Mouse (Mus musculus) midbrain, embryonic 10.5 days (tissue): Measurements from ENCODE around the gene Mthfd1l. TPM values are rescaled to one million over a fixed set of nuclear protein-coding genes. Genes with fewer than 3 reads are reported as not detected.

Experiments used
- DNase-seq: peaks from one replicate; pipeline ENCODE4 v3.0.0-alpha.2; 2017; ENCODE audit warnings: low spot score
- H3K27ac ChIP-seq: fragments of 300-500 bp; sonication (generic); replicated peaks from 2 replicates; pipeline ENCODE4 v1.5.1; 2016; ENCODE audit warnings: mild to moderate bottlenecking
- H3K27me3 ChIP-seq: fragments of 300-500 bp; sonication (generic); 2 replicates; pipeline ENCODE4 v1.6.1; 2016; ENCODE audit warnings: low read depth, mild to moderate bottlenecking; ENCODE audit not compliant: poor library complexity, severe bottlenecking
- H3K36me3 ChIP-seq: fragments of 300-500 bp; sonication (generic); 2 replicates; pipeline ENCODE4 v1.6.1; 2016; ENCODE audit warnings: mild to moderate bottlenecking, moderate library complexity
- H3K4me1 ChIP-seq: fragments of 300-500 bp; sonication (generic); 2 replicates; pipeline ENCODE4 v1.6.1; 2016
- H3K4me3 ChIP-seq: fragments of 300-500 bp; sonication (generic); 2 replicates; pipeline ENCODE4 v1.5.1; 2016; ENCODE audit warnings: mild to moderate bottlenecking, moderate library complexity
- H3K9me3 ChIP-seq: fragments of 300-500 bp; sonication (generic); replicated peaks from 2 replicates; pipeline ENCODE4 v1.6.1; 2016; ENCODE audit warnings: mild to moderate bottlenecking
- WGBS: fragments of 180-500 bp; shearing (Covaris S2); methylation state at CpG from one replicate; pipeline ENCODE4 v1.1.7; 2016; 5-methylcytosine and 5-hydroxymethylcytosine counted together
- polyA plus RNA-seq: library from polyadenylated mRNA; unstranded; fragments of >200 nt; fragmentation: Nextera tagmentation; extraction: Ambion mirVana; gene quantifications from 2 replicates; pipeline ENCODE4 v1.2.1, GENCODE M21; 2016

Mthfd1l gene
- polyA plus RNA-seq, 1 experiment from 2014 or later: 25.2 TPM

DNA sequence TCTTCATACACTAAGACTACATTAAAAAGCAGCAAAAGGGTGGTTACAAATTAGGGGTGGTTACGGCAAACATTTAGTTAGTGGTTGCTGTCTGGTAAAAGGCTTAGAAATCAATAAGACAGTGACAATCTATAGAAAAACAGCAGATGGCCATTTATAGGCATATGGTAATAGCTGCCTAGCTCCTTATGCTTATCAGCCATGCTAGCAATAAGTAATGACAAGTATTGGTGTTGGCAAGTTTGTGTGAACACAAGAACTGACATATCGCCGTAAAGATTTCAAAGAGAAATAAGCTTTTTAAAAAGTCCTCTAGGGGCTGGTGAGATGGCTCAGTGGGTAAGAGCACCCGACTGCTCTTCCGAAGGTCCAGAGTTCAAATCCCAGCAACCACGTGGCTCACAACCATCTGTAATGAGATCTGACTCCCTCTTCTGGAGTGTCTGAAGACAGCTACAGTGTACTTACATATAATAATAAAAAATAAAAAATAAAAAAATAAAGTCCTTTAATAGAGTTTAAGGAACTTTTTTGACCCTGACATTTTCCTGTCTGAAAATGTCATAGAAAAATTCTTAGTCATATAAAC, 17.5 kb downstream of the Mthfd1l start:
- H3K9me3 ChIP-seq: no peaks in the 10 kb centered on the region
- peaks cover 66% of the 10 kb centered on the region for H3K36me3 ChIP-seq
- H3K4me3 ChIP-seq: no peak overlapping the region
- DNase-seq: no peak
- H3K4me1 ChIP-seq: no peaks in the 10 kb centered on the region
- H3K27me3 ChIP-seq: no peaks in the 10 kb centered on the region
- no peak overlapping the region for H3K27ac ChIP-seq
- 90% methylated on average over 6 of the region's 6 CpGs for WGBS

DNA sequence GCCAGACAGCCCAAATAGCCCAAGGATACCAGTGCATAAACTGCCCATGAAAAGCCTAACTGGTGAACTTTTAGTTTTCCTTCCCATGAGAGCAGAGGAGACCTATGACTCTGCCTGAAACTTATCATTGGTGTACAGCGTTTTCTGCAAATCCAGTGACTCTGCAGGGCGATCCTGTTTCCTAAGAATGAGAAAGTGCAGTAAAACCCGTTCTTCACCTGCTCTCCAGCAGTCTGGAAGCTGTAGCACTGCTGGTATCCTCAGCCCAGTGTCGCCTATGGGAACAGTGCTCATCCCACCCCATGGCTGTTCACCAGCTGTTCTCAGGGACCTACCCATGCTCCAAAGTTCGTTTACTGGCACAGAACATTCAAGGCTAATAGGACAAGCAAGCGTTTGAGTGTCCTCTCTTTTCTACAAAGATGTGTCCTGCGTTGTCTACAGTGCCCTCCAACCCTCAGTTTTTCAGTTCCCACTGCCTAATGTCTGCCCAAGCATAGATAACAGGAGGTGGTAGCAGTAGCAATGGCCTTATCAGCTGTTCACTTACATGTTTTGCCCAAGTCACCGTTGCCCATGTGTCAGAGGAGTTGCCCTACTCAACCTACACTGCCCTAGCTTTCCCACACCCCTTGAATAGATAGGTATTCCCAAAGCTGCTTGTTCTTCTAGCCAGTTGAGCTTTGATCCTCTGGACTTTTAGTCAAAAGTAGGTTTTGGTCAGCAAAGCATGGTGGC, 20.6 kb downstream of the Mthfd1l start:
- H3K36me3 ChIP-seq: peaks cover 66% of the 10 kb centered on the region
- H3K9me3 ChIP-seq: no peaks in the 10 kb centered on the region
- no peak overlapping the region for H3K27ac ChIP-seq
- no peaks in the 10 kb centered on the region for H3K4me1 ChIP-seq
- 89% methylated on average over 8 of the region's 8 CpGs for WGBS
- DNase-seq: no peak
- no peak overlapping the region for H3K4me3 ChIP-seq
- no peaks in the 10 kb centered on the region for H3K27me3 ChIP-seq

- no peaks in the 10 kb centered on the region for H3K27me3 ChIP-seq
- H3K4me1 ChIP-seq: no peaks in the 10 kb centered on the region
- no peak for DNase-seq
- peaks cover 64% of the 10 kb centered on the region for H3K36me3 ChIP-seq
- no peak overlapping the region for H3K4me3 ChIP-seq
- no peak overlapping the region for H3K27ac ChIP-seq
- no peaks in the 10 kb centered on the region for H3K9me3 ChIP-seq
- whole genome bisulfite sequencing: 86% methylated on average over 4 of the region's 4 CpGs
These were observed 22.4 kb downstream of the Mthfd1l start for GRCm38 (mm10) chr10:3995277-3995676.

DNA sequence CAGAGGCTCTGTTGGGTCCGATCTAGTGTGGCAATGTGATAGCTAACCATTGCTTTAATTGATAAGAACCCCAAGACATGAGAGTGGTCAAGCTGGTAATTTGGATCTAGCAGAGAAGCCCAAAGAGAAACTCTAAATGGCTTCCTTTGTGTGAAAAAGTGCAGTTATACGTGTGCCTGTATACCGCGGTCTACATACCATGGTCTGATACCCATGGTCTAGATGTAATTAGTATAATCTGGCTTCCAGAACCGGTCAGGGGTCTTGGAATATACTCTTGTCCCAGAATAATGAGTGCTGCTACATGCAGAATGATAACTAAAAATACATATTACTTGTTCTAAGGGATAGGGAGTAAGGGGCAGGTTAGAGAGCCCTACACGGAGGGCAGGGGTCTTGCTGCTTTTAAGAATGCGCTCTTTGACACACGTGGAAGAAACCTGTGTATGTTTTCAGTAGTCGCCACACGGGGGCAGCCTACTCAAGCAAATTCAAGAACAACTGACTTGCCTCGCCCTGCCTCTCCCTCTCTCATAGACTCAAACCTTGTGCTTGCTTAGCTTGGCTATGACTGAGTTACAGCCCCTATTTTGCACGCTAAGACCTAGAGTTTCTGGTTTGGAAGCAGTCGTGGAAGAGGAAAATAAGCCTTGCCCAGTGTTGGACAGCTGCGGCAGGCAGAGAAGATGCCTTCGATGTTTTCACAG, 23.4 kb downstream of the Mthfd1l start:
- Histone ChIP-seq H3K4me3 (no peak overlapping the region), H3K9me3 (no peaks in the 10 kb centered on the region), H3K27me3 (no peaks in the 10 kb centered on the region), H3K27ac (no peak overlapping the region), H3K36me3 (peaks cover 58% of the 10 kb centered on the region), H3K4me1 (no peaks in the 10 kb centered on the region)
- DNase-seq: peak; percentile 73
- 62% methylated on average over 15 of the region's 15 CpGs for WGBS

GRCm38 (mm10) chr10:3997851-3998426, 25.0 kb downstream of the Mthfd1l start:
- H3K4me1 ChIP-seq: no peaks in the 10 kb centered on the region
- H3K9me3 ChIP-seq: no peaks in the 10 kb centered on the region
- 91% methylated on average over 7 of the region's 7 CpGs for WGBS
- no peak overlapping the region for H3K27ac ChIP-seq
- peaks cover 44% of the 10 kb centered on the region for H3K36me3 ChIP-seq
- no peak for DNase-seq
- H3K27me3 ChIP-seq: no peaks in the 10 kb centered on the region
- H3K4me3 ChIP-seq: no peak overlapping the region

DNA sequence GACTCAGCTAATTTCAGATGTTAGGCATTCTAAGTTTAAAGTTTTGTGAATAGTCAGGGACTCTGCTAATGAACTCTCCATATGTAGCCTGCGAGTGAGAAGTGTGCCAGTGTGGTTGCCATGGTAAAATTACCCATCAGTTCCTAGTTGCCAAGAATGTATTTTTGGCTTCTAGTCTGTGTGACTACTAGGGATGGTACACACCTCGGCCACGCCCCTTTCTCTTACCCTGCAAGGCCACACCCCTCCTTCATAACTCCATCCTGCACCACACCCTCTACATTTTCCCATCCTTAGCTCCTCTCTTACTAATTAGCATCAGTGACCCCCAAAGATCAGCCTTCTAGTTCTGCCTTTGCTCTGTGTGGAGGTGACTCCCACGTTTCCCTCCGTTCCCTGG, 29.8 kb downstream of the Mthfd1l start:
- Histone ChIP-seq H3K9me3 (no peaks in the 10 kb centered on the region), H3K27ac (no peak overlapping the region), H3K36me3 (peaks cover 25% of the 10 kb centered on the region), H3K4me1 (no peaks in the 10 kb centered on the region), H3K4me3 (no peak overlapping the region), H3K27me3 (no peaks in the 10 kb centered on the region)
- WGBS: 90% methylated on average over 5 of the region's 5 CpGs
- no peak for DNase-seq

DNA sequence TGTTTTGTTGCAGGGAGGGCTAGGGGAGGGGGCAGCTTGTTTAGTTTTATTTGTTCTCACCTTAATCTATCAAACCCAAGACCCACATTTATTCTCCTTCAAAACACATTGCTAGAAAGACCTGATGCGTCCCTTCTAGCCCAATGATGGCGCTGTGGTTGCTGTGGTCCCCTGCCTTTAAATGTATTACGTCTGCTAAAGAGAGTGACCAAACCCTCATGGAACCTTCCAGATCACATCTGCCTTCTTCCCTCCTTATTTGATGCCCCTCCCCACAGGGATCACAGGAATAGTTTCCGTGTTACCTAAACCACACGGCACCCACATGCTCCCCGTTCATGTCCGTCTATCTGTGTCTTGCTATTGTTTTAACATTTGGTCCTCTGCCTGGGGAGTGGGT, 32.3 kb downstream of the Mthfd1l start:
- H3K9me3 ChIP-seq: no peaks in the 10 kb centered on the region
- H3K36me3 ChIP-seq: peaks cover 15% of the 10 kb centered on the region
- no peak overlapping the region for H3K27ac ChIP-seq
- H3K4me1 ChIP-seq: no peaks in the 10 kb centered on the region
- WGBS: 91% methylated on average over 7 of the region's 7 CpGs
- H3K4me3 ChIP-seq: no peak overlapping the region
- no peak for DNase-seq
- no peaks in the 10 kb centered on the region for H3K27me3 ChIP-seq

DNA sequence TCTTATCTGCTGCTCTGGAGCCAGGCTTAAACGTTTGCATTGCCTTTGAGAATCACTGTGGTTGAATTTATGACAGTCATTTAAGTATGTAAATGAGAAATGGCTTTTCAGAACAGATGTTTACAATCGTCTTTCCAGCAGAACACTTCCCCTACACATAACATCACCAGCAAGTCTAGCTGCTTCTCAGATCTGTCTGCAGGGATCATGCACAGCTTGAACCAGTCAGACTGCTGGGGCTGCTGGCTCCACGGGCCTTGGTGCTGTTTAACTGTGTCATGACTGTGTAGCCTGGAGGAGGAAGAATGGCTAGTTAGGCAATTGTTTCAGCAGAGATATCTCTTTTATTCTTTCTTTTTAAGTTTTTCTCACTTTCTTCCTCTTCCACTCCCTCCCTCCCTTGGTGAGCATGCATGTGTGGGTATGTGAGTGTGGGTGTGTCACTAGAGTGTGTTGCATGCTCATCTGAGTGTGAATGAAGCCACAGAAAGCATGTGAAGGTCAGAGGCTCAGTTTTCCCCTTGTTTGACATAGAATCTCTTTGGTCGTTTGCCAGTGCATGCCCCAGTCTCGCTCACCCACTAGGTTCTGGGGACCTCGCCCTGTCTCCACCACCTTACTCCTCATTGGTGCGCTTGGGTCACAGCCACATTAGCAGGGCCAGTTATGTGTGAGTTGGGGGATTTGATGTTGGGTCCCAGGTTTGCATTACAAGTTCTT, 33.5 kb downstream of the Mthfd1l start:
- WGBS: 87% methylated on average over 7 of the region's 7 CpGs
- peaks cover 11% of the 10 kb centered on the region for H3K36me3 ChIP-seq

DNA sequence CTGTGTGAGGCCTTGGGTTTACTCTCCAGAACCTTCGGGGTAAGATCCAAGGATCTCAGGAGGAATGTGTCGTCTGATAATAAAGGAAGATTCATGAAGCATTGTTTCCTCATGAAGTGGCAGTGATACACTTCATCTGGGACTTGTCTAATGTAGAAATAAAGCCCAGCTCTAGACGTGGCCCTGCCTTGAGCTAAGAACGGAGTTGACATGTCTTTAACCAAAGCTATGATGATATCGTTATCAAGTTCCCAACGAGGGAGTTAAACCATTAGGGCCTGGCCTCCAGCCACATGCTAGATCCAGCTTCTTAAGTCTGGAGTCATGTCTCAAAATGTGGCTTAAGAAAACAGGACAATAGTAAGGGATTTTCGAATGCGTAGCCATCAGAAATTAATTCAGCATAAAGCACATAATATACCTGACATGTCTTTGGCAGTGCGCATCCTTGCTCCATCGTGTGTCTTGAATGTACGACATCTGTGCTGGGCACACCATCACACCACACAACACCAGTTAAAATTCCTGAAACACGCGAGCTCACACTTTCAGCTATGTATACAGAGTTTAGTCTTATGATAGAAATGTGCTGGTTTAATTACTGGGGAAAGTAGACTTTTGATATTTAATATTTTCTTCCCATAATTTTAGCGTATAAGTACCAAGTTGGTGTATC, 49.8 kb downstream of the Mthfd1l start:
- WGBS: 94% methylated on average over 14 of the region's 14 CpGs
- H3K36me3 ChIP-seq: peaks cover 34% of the 10 kb centered on the region
- H3K9me3 ChIP-seq: no peaks in the 10 kb centered on the region
- no peaks in the 10 kb centered on the region for H3K27me3 ChIP-seq
- no peak for DNase-seq
- no peaks in the 10 kb centered on the region for H3K4me1 ChIP-seq
- no peak overlapping the region for H3K27ac ChIP-seq
- no peak overlapping the region for H3K4me3 ChIP-seq

More for the DNA sequence above, 33.5 kb downstream of the Mthfd1l start:
- H3K27ac ChIP-seq: no peak overlapping the region
- H3K4me1 ChIP-seq: no peaks in the 10 kb centered on the region
- no peak overlapping the region for H3K4me3 ChIP-seq
- no peaks in the 10 kb centered on the region for H3K27me3 ChIP-seq
- DNase-seq: no peak
- no peaks in the 10 kb centered on the region for H3K9me3 ChIP-seq

GRCm38 (mm10) chr10:4026616-4027015, 53.7 kb downstream of the Mthfd1l start:
- no peak for DNase-seq
- no peak overlapping the region for H3K4me3 ChIP-seq
- H3K36me3 ChIP-seq: peaks cover 41% of the 10 kb centered on the region
- H3K9me3 ChIP-seq: no peaks in the 10 kb centered on the region
- H3K27me3 ChIP-seq: no peaks in the 10 kb centered on the region
- no peak overlapping the region for H3K27ac ChIP-seq
- WGBS: 93% methylated on average over 4 of the region's 4 CpGs
- H3K4me1 ChIP-seq: no peaks in the 10 kb centered on the region

DNA sequence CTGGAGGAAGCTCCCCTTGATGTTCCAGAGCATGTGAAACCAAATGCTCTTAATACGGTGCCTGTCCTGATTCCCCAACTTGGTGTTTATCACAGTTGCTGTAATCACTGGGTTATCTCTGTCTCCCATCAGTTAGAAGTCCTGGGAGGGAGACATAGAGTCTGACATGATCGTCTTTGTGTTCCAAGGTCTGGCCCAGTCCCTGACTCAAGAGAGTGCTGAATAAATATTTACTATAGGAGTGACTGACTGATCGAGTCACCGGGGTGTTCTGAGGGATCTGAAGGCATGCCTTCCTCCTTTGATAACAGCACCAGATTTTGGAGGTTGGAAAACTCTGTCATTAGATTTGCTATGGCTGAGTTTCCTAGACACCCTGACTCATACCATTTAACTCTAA, 54.5 kb downstream of the Mthfd1l start:
- H3K4me1 ChIP-seq: no peaks in the 10 kb centered on the region

DNA sequence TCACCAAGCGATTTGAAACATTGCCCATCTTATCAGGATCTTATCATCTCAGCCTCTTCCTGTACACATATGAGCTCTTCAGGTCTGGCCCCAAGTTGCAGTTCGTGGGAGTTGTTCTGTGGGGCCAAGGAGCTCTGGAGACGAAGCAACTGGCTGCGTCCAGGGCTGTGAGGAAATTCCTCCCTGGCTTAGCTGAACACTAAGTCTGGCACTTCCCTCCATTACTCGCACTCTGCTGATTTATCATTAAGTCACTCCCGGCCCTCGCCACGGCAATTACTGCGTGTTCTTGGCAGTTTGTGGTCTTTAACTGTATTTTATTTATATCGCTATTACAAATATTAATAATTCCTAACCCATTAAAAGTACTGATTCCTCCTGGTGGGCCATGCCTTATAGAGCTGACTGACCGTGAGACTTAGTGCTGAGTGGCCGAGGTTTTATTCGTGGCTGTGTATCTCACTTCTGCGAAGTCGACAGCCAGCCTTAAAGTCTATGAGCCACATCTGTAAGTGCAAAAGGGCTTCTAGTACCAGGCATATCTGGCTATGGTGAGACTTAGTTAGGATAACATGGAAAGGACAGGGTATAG, 56.0 kb downstream of the Mthfd1l start:
- H3K27ac ChIP-seq: no peak overlapping the region
- 92% methylated on average over 15 of the region's 15 CpGs for WGBS
- no peak overlapping the region for H3K4me3 ChIP-seq
- H3K27me3 ChIP-seq: no peaks in the 10 kb centered on the region
- no peaks in the 10 kb centered on the region for H3K4me1 ChIP-seq
- H3K9me3 ChIP-seq: no peaks in the 10 kb centered on the region
- peaks cover 46% of the 10 kb centered on the region for H3K36me3 ChIP-seq
- no peak for DNase-seq

More for the DNA sequence above, 54.5 kb downstream of the Mthfd1l start:
- no peak overlapping the region for H3K27ac ChIP-seq
- peaks cover 45% of the 10 kb centered on the region for H3K36me3 ChIP-seq
- 89% methylated on average over 4 of the region's 4 CpGs for WGBS
- no peak for DNase-seq
- H3K4me3 ChIP-seq: no peak overlapping the region
- no peaks in the 10 kb centered on the region for H3K27me3 ChIP-seq
- no peaks in the 10 kb centered on the region for H3K9me3 ChIP-seq
